Mouse (Mus musculus) urinary bladder, adult 18-20 months (tissue): ENCODE measurements around the gene Fmo5.
A peak's percentile ranks its signal among the peaks of the same experiment; 100 is the strongest.

Source experiments
- DNase-seq, 2 experiments: peaks; one replicate each; pipeline ENCODE4 v3.0.0; 2022; ENCODE audit warnings: low spot score in 2 of 2, mixed read lengths in 2 of 2

Fmo5 gene

DNA sequence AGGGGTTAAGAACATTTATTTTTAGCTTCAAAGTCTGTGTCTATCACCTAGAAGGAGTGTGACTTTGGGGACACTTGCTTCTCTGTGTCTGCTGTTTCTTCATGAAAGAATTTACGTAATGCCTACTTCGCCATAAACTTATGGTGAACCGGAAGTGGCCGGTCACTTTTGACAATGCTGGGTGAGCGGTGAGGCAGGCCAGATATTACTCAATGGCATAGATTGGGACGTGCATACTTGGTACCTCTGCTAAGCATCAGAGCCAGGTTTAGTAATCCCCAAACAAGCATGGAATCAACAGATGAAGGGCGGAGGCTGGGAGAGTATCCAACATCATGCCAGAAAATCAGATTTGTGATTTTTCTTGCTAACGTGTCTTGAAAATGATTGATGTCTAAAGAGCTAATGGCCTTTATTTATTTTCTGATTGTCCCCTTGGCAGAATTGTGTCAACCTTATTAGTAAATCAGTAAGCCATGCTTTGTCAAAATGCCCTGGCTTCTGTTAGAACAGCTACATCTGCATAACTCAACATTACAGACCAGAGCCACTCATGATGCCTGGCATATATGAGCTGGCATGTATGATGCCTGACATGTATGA, 2.8 kb downstream of the Fmo5 start:
- DNase-seq, result no peak

DNA sequence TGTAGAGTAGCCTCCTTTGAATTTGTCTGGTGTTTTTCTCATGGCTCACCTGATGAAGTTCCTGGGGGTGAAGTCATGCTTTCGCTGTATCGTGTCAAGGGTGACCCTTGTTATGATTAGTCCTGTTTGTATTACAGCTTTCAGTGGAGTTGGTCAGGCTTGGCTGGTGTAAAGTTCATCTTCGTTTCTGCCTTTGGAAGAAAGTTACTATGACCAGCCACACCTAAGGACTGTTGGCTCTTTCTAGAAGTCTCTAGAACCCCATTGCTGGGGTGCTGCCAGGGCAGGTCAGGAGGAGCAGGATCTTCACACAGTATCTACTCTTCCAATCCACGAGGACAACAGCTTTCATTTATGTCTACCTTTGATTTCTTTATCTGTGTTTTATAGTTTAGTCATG, 4.9 kb downstream of the Fmo5 start:
- no peak for DNase-seq

- DNase-seq, result peak in 1 of 2 experiments; percentile 74
Measured at GRCm38 (mm10) chr3:97634288-97634761, 5.7 kb downstream of the Fmo5 start.

- DNase-seq, result no peak
Measured at GRCm38 (mm10) chr3:97641396-97641795, 12.8 kb downstream of the Fmo5 start.

- no peak for DNase-seq
Measured at GRCm38 (mm10) chr3:97642001-97642400, 13.4 kb downstream of the Fmo5 start.

- no peak for DNase-seq
Measured at GRCm38 (mm10) chr3:97648518-97648917, 19.9 kb downstream of the Fmo5 start.

GRCm38 (mm10) chr3:97649022-97649421, 20.4 kb downstream of the Fmo5 start:
- DNase-seq, result no peak

DNA sequence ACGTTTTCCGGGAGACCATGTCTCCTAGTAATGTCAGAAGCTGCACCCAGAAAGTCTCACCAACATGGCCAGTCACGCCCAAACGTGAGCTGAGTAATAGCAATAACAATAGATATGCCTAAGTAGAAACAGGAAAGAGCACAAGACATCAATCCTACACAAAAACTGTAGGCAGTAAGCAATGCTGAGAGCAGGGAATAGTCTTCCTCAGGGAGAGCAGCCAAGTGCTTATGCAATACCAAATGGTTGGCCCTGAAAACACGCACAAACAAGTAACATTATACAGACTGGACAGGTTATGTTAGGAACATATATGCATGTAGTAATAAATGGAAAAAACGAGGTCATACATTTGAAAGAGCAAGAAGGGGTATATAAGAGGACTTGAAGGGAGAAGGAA, 20.9 kb downstream of the Fmo5 start:
- DNase-seq, result no peak

- no peak for DNase-seq
Measured at GRCm38 (mm10) chr3:97651604-97652003, 23.0 kb downstream of the Fmo5 start.

DNA sequence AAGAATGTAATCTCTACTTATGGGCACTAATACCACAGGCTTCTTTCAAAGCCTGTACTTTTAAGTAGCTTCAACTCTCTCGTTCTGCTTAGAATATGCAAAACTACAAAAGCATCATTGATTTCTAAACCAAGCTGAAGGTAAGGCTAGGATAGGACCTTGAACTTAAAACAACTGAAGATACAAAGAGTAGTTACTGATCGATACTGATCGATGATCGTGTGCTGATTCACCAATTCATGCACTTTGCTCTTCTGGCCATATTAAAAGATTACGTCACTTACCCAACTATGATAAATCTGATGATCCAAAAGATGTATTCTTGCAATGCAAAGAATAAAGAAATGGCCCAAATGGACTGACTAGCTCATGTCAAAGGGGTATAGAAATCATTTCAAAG, 25.2 kb downstream of the Fmo5 start:
- DNase-seq, result no peak

DNA sequence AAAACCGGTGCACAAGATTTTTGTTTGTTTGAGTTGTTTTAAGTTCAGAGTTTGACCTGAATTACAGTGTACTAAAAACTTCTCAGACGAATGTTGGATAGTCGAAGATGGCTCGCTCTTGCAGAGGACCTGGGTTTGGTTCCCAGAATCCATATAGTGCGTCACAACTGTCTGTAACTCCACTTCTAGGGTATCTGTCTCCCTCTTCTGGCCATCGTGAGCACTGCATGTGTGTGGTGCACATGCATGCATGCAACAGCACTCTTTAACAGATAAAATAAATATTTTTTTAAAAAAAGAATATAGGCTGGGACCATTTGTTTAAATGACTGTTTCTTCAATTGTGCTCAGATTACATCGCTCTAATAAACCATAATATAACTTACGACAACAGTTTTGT, 26.3 kb downstream of the Fmo5 start:
- no peak for DNase-seq

DNA sequence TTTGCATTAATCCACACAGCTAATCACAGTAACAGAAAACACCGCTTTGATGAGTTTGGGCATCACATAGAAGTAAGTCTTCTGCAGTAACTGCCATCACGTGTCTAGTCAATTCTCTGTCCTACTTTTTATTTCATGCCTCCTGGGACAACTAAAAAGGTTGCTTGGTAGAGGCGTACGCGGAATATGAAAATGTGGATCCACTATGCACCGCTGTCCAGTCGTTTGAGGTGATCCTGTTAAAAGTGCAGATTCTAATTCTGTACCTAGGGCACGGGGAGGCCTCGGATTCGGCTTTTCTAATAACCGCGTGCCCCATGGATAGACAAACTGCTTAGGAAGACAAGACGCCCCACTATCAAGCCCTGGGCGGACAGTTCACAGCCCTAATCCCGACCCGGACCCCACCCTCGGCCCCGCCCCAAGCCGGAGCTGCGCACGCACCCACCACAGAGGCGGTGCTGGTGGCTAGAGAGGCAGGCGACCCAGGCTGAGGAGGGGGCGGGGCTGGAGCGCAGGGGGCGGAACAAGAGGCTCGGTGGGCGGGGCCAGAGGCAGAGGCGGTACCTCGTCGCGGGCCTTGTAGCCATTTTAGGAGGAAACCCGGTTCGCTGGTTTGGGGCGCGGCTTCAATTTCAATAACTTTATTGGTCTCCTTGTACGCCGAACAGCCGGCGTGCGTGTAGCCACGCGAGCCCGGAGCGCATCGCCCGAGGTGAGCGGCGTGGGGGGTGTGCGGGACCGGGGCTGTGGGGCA, 29.2 kb downstream of the Fmo5 start, which contains the start of gene Prkab2:
Gene Prkab2 (plus strand): TSS at position 539 of the 757 bp plus-strand sequence.
- peak; percentile 99 for DNase-seq

- DNase-seq, result no peak
Measured at GRCm38 (mm10) chr3:97658426-97659193, 30.0 kb downstream of the Fmo5 start.

- DNase-seq, result peak in 1 of 2 experiments; percentile 24
Measured at GRCm38 (mm10) chr3:97659746-97660145, 31.1 kb downstream of the Fmo5 start.

DNA sequence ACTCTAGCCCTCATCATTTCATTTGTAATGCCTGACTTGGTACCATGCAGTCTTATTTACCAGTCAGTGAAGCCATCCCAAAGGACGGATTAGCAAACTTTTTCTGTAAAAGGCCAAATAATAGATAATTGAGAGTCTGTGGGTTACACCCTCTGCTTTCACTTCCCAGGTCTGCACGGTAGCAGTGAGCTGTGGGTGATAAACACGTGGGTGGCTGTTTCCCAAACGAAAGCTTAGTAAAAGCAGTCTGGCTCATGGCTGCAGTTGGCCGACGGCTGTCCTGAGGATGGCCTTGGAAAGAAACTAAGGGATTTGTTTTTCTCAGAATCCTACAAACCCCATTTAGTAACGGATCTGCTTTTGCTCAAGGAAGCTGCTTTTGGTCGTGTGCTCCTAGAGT, 32.6 kb downstream of the Fmo5 start:
- DNase-seq, result peak in 1 of 2 experiments; percentile 22

DNA sequence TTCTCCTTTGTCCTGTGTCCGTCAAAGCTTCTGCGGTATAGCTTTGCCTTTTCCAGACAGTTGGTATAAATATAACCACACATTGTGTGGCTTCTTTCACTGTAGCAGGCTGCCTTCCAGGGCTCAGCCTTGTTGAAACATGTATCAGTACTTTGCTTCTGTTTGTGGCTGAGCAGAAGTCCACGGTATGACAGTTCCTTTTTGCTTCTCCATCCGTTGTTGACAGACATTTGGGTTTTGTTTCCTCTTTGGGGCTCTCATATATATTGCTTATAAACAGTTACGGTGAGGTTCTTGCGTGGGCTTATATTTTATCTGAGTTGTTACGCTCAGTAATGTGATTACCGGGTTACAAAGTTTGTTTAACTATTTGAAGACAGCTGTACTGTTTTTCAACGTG, 36.9 kb downstream of the Fmo5 start:
- DNase-seq, result no peak

DNA sequence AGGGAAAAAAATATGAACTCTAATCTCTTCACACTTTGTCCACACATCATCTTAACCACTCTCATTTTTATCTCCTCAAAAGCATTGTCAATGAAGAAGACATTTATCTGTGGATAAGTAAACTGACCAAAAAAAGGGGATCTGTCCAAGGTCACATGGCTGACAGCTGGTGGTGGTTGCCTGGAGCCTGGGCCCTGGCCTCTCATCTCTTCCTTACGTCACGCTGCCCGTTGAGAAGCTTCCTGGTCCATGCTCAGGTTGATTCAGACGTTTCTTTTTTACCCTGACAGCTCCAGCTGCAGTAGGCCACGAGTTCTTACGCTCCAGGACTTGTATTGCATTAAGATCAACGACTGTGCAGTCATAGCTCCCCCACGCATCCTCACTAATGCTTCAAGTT, 37.5 kb downstream of the Fmo5 start:
- no peak for DNase-seq

DNA sequence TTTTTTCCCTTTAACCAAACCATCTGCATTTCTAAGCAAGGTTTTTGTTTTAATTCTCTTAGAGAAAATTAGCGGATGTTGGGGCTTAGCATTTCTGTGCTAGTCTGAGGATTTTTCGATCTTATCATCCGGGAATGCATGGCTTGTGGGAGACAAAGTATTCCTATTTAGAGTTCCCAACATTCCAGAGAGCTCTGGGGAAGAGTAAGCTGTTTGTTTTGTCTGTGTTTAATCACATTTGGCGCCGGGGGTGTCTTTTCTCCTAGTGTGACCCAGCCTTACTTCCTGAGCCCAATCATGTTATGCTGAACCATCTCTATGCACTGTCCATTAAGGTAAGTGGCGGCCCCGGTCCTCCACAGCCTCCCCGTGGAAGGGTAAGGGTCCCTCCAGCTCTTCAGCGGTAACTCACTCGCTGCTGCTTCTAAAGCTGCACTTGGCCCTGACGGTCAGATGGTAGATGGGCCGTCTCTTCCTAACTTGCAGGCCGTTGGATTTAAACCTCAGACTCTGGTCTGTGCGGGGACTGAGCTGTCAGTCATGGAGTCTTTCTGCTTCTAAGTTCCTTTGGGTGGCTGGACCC, 38.6 kb downstream of the Fmo5 start:
- DNase-seq, result no peak

DNA sequence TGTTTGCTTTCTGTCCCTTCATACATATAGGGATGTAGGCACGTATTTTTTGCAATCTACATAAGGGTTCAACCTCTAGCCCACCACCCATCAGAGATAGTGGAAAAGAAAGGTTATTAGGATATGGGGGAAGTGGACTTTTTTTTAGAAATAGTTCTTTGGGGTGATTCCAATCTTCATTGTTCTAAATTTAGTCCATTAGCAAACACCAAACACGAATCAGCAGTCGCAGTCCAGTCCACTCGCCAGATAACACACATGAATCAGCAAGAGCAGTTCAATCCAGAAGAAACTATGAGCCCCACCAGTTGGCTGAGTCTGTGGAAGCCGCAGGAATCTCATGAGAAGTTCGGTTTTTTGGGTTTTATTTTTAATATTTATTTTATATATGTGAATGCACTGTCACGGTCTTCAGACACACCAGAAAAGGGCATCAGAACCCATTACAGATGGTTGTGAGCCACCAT, 46.1 kb downstream of the Fmo5 start, which contains the start of gene Gm17651:
Gene Gm17651 (minus strand): TSS at position 51 of the 467 bp plus-strand sequence.
- no peak for DNase-seq

- DNase-seq, result no peak
Measured at GRCm38 (mm10) chr3:97676126-97676525, 47.5 kb downstream of the Fmo5 start.

DNA sequence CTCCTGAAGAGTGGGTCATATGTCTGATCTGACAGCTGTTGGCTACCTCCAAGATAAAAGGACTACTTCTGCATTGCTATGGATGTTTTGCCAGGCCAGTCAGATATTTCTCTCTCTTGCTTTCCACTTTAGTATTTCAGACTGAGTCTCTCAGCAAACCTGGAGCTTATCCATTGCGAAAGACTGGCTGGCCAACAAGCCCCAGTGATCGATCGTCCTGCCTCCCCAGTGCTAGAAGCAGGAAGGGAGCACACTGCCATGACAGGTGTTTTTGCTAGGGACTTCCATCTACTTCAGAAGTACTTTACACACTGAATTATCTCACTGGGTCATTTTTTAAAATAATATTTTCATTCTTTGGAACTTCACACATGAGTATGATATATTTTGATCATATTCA, 49.8 kb downstream of the Fmo5 start:
- no peak for DNase-seq
